Mouse (Mus musculus): ENCODE results near the gene Fam72a. TPM values are rescaled to one million over a fixed set of nuclear protein-coding genes. Genes with fewer than 3 reads are reported as not detected.
"Not testable (repeated sequence)": the region's sequence is repeated elsewhere in the genome, so short reads cannot be mapped to it uniquely, and the experiment has no call there.

The Fam72a gene
- polyA plus RNA-seq, 1 experiment from 2014 or later: 2.4 TPM

- H3K9ac ChIP-seq: no peak overlapping the region
- H3K9me3 ChIP-seq: no peaks in the 10 kb centered on the region
- H3K4me1 ChIP-seq: no peaks in the 10 kb centered on the region
- no peak overlapping the region for H3K4me3 ChIP-seq
- WGBS: 93% methylated on average over 2 of the region's 2 CpGs
- ATAC-seq (ENCODE audit: insufficient number of reproducible peaks, low FRiP score, low TSS enrichment, low read depth): no peak
- no peak overlapping the region for H3K27ac ChIP-seq
- H3K27me3 ChIP-seq: no peaks in the 10 kb centered on the region
- no peaks in the 10 kb centered on the region for H3K36me3 ChIP-seq
- no peak overlapping the region for H3K4me2 ChIP-seq
Observed at GRCm38 (mm10) chr1:131562081-131562480, 34.4 kb downstream of the Fam72a start.

GRCm38 (mm10) chr1:131566056-131566455 lies 38.4 kb downstream of the Fam72a start:
- not testable (repeated sequence) for H3K9ac ChIP-seq; H3K4me2 ChIP-seq; H3K27ac ChIP-seq; H3K9me3 ChIP-seq; H3K27me3 ChIP-seq; H3K4me1 ChIP-seq; ATAC-seq (ENCODE audit: insufficient number of reproducible peaks, low FRiP score, low TSS enrichment, low read depth); H3K36me3 ChIP-seq; H3K4me3 ChIP-seq
- WGBS: 44% methylated on average over 11 of the region's 11 CpGs

- no peak for ATAC-seq (ENCODE audit: insufficient number of reproducible peaks, low FRiP score, low TSS enrichment, low read depth)
- Histone ChIP-seq H3K27ac (no peak overlapping the region), H3K36me3 (no peaks in the 10 kb centered on the region), H3K4me2 (no peak overlapping the region), H3K9me3 (no peaks in the 10 kb centered on the region), H3K27me3 (no peaks in the 10 kb centered on the region), H3K4me3 (no peak overlapping the region), H3K4me1 (no peaks in the 10 kb centered on the region), H3K9ac (no peak overlapping the region)
- 83% methylated on average over 6 of the region's 6 CpGs for WGBS
Observed at GRCm38 (mm10) chr1:131569721-131570120, 42.0 kb downstream of the Fam72a start.

- no peaks in the 10 kb centered on the region for H3K36me3 ChIP-seq
- H3K9ac ChIP-seq: no peak overlapping the region
- H3K27me3 ChIP-seq: no peaks in the 10 kb centered on the region
- no peaks in the 10 kb centered on the region for H3K9me3 ChIP-seq
- H3K4me1 ChIP-seq: no peaks in the 10 kb centered on the region
- H3K27ac ChIP-seq: no peak overlapping the region
- no peak overlapping the region for H3K4me3 ChIP-seq
- WGBS: 91% methylated on average over 4 of the region's 4 CpGs
- ATAC-seq (ENCODE audit: insufficient number of reproducible peaks, low FRiP score, low TSS enrichment, low read depth): no peak
- H3K4me2 ChIP-seq: no peak overlapping the region
Observed at GRCm38 (mm10) chr1:131570391-131570790, 42.7 kb downstream of the Fam72a start.

GRCm38 (mm10) chr1:131573721-131574120 lies 46.0 kb downstream of the Fam72a start:
- Histone ChIP-seq H3K4me3 (no peak overlapping the region), H3K36me3 (no peaks in the 10 kb centered on the region), H3K27me3 (no peaks in the 10 kb centered on the region), H3K4me1 (no peaks in the 10 kb centered on the region), H3K9ac (no peak overlapping the region), H3K27ac (no peak overlapping the region), H3K4me2 (no peak overlapping the region), H3K9me3 (no peaks in the 10 kb centered on the region)
- 0 out of 2 replicates have a peak, but pooled peaks have one; percentile 75 for ATAC-seq (ENCODE audit: insufficient number of reproducible peaks, low FRiP score, low TSS enrichment, low read depth)
- 91% methylated on average over 14 of the region's 14 CpGs for WGBS

GRCm38 (mm10) chr1:131578943-131579680 lies 51.4 kb downstream of the Fam72a start:
- H3K27me3 ChIP-seq: no peaks in the 10 kb centered on the region
- H3K4me2 ChIP-seq: no peak overlapping the region
- 0 out of 2 replicates have a peak, but pooled peaks cover 5% of the 10 kb centered on the region for H3K4me1 ChIP-seq
- no peak overlapping the region for H3K27ac ChIP-seq
- no peak for ATAC-seq (ENCODE audit: insufficient number of reproducible peaks, low FRiP score, low TSS enrichment, low read depth)
- WGBS: 55% methylated on average over 17 of the region's 17 CpGs
- no peaks in the 10 kb centered on the region for H3K9me3 ChIP-seq
- no peaks in the 10 kb centered on the region for H3K36me3 ChIP-seq
- no peak overlapping the region for H3K9ac ChIP-seq
- H3K4me3 ChIP-seq: no peak overlapping the region

- Histone ChIP-seq H3K4me1 (0 out of 2 replicates have a peak, but pooled peaks cover 5% of the 10 kb centered on the region), H3K27me3 (no peaks in the 10 kb centered on the region), H3K4me3 (no peak overlapping the region), H3K36me3 (no peaks in the 10 kb centered on the region), H3K27ac (no peak overlapping the region), H3K9ac (no peak overlapping the region), H3K9me3 (no peaks in the 10 kb centered on the region), H3K4me2 (no peak overlapping the region)
- 43% methylated on average over 4 of the region's 4 CpGs for WGBS
- no peak for ATAC-seq (ENCODE audit: insufficient number of reproducible peaks, low FRiP score, low TSS enrichment, low read depth)
Observed at GRCm38 (mm10) chr1:131580389-131580788, 52.7 kb downstream of the Fam72a start.

GRCm38 (mm10) chr1:131583598-131583997 lies 55.9 kb downstream of the Fam72a start:
- no peak overlapping the region for H3K4me2 ChIP-seq
- ATAC-seq (ENCODE audit: insufficient number of reproducible peaks, low FRiP score, low TSS enrichment, low read depth): no peak
- WGBS: 92% methylated on average over 3 of the region's 3 CpGs
- no peaks in the 10 kb centered on the region for H3K36me3 ChIP-seq
- no peaks in the 10 kb centered on the region for H3K9me3 ChIP-seq
- H3K9ac ChIP-seq: no peak overlapping the region
- 0 out of 2 replicates have a peak, but pooled peaks cover 5% of the 10 kb centered on the region for H3K4me1 ChIP-seq
- H3K27me3 ChIP-seq: no peaks in the 10 kb centered on the region
- H3K4me3 ChIP-seq: no peak overlapping the region
- no peak overlapping the region for H3K27ac ChIP-seq

- Histone ChIP-seq H3K9me3 (no peaks in the 10 kb centered on the region), H3K36me3 (no peaks in the 10 kb centered on the region), H3K4me3 (no peak overlapping the region), H3K9ac (no peak overlapping the region), H3K27ac (no peak overlapping the region), H3K4me1 (no peaks in the 10 kb centered on the region), H3K4me2 (no peak overlapping the region), H3K27me3 (no peaks in the 10 kb centered on the region)
- ATAC-seq (ENCODE audit: insufficient number of reproducible peaks, low FRiP score, low TSS enrichment, low read depth): no peak
- WGBS: 68% methylated on average over 8 of the region's 8 CpGs
Observed at GRCm38 (mm10) chr1:131586836-131587235, 59.1 kb downstream of the Fam72a start.

Small RNA genes lying within 50 kb of the gene (microRNA-seq; reads per million reads assigned to microRNA genes)
- not detected for gene Gm24273

Other genes with a start within 250 kb of the Fam72a start
- gene Ikbke, start 248.3 kb upstream of the Fam72a start, polyA plus RNA-seq (2015; fragmentation: Nextera tagmentation; extraction: Ambion mirVana): 7.1 and 7.3 TPM in 2 replicates
- 17.0 and 18.6 TPM in 2 replicates for gene Srgap2, start 551 bp upstream of the Fam72a start, polyA plus RNA-seq (2015; fragmentation: Nextera tagmentation; extraction: Ambion mirVana)
- gene Avpr1b, start 71.3 kb downstream of the Fam72a start, polyA plus RNA-seq (2015; fragmentation: Nextera tagmentation; extraction: Ambion mirVana): not detected in 2 replicates
- 0.40 and 0.42 TPM in 2 replicates for gene Ctse, start 110.4 kb downstream of the Fam72a start, polyA plus RNA-seq (2015; fragmentation: Nextera tagmentation; extraction: Ambion mirVana)
- gene Rab7b, start 160.8 kb downstream of the Fam72a start, polyA plus RNA-seq (2015; fragmentation: Nextera tagmentation; extraction: Ambion mirVana): 14.0 and 15.0 TPM in 2 replicates
- 0.05 and 0.29 TPM in 2 replicates for gene Slc26a9, start 216.1 kb downstream of the Fam72a start, polyA plus RNA-seq (2015; fragmentation: Nextera tagmentation; extraction: Ambion mirVana)